Comparison of ENCODE assay signal across 8 mouse cellular contexts in genomic region chr5:65538121-65538520, GRCm38 (mm10). TPM values are rescaled to one million over a fixed set of nuclear protein-coding genes. Genes with fewer than 3 reads are reported as not detected.
DNase-seq lines count a peak whose midpoint lies in the region; ATAC-seq and TF ChIP-seq lines count a peak whose summit lies in the region.

No protein-coding gene starts in this region.

- no peak for TF ChIP-seq CTCF in bone marrow macrophage, adult 2 months (IDR thresholded peaks at IDR 0.05; ENCODE audit: low read depth, low read length)

- WGBS in kidney, embryonic 14.5 days, result 1% methylated on average over 4 of the region's 4 CpGs
- WGBS in hindbrain, embryonic 12.5 days, result 3% methylated on average over 4 of the region's 4 CpGs
- WGBS in midbrain, embryonic 14.5 days, result under 1% methylated on average over 4 of the region's 4 CpGs

- peak overlapping the region; percentile 95 for H3K9ac ChIP-seq in kidney, embryonic 14.5 days (ENCODE audit: low read depth, low read length)
- H3K9ac ChIP-seq in hindbrain, embryonic 12.5 days, result peak overlapping the region; percentile 97
- H3K9ac ChIP-seq in midbrain, embryonic 14.5 days (replicated peaks; ENCODE audit: low read length), result peak overlapping the region; percentile 94

- no peak for TF ChIP-seq POLR2A in bone marrow macrophage, adult 2 months (IDR thresholded peaks at IDR 0.05; ENCODE audit: borderline replicate concordance, low read depth, low read length)

- no peak for DNase-seq in kidney, postnatal 14 days
- DNase-seq in midbrain, embryonic 14.5 days, result peak; percentile 7
- no peak for DNase-seq in adrenal gland, adult (ENCODE audit: inconsistent age in 2 of 2, low spot score in 1 of 2)
- DNase-seq in ovary, postnatal 36 days (ENCODE audit: low spot score), result no peak

- peak overlapping the region; percentile 99 for H3K27ac ChIP-seq in kidney, embryonic 14.5 days (ENCODE audit: low read depth, low read length)
- peak overlapping the region; percentile 85 for H3K27ac ChIP-seq in bone marrow macrophage, adult 2 months (ENCODE audit: insufficient read depth, low read depth, low read length)
- peak overlapping the region; percentile 100 for H3K27ac ChIP-seq in hindbrain, embryonic 12.5 days
- H3K27ac ChIP-seq in midbrain, embryonic 14.5 days (replicated peaks; ENCODE audit: low read depth, low read length), result peak overlapping the region; percentile 98

- H3K4me1 ChIP-seq in kidney, embryonic 14.5 days (ENCODE audit: control insufficient read depth, insufficient read depth, low read length), result peaks cover 4% of the 10 kb centered on the region
- peaks cover 5% of the 10 kb centered on the region for H3K4me1 ChIP-seq in bone marrow macrophage, adult 2 months (ENCODE audit: control insufficient read depth, insufficient read depth, low read length)
- H3K4me1 ChIP-seq in hindbrain, embryonic 12.5 days, result peaks cover 12% of the 10 kb centered on the region
- peaks cover 15% of the 10 kb centered on the region for H3K4me1 ChIP-seq in midbrain, embryonic 14.5 days (ENCODE audit: control insufficient read depth, insufficient read depth, low read length)

- ATAC-seq in kidney, embryonic 14.5 days (ENCODE audit: low FRiP score, low TSS enrichment), result no peak
- no peak for ATAC-seq in hindbrain, embryonic 12.5 days (ENCODE audit: low FRiP score)
- no peak for ATAC-seq in midbrain, embryonic 14.5 days (ENCODE audit: low FRiP score, low TSS enrichment)
- no peak for ATAC-seq in inflammation-experienced regulatory T-cells, adult 6 months

- peak overlapping the region; percentile 86 for H3K4me3 ChIP-seq in kidney, embryonic 14.5 days (ENCODE audit: low read length)
- peak overlapping the region; percentile 97 for H3K4me3 ChIP-seq in bone marrow macrophage, adult 2 months (ENCODE audit: insufficient read depth, low read length)
- peak overlapping the region; percentile 95 for H3K4me3 ChIP-seq in hindbrain, embryonic 12.5 days
- H3K4me3 ChIP-seq in midbrain, embryonic 14.5 days (replicated peaks; ENCODE audit: low read depth, low read length), result peak overlapping the region; percentile 88

- H3K27me3 ChIP-seq in kidney, embryonic 14.5 days (ENCODE audit: control insufficient read depth, insufficient read depth, low read length), result no peaks in the 10 kb centered on the region
- no peaks in the 10 kb centered on the region for H3K27me3 ChIP-seq in hindbrain, embryonic 12.5 days
- no peaks in the 10 kb centered on the region for H3K27me3 ChIP-seq in midbrain, embryonic 14.5 days (ENCODE audit: control insufficient read depth, insufficient read depth, low read length)

- peak overlapping the region; percentile 44 for H3K4me2 ChIP-seq in kidney, embryonic 14.5 days (replicated peaks; ENCODE audit: low read depth, low read length)
- peak overlapping the region; percentile 58 for H3K4me2 ChIP-seq in hindbrain, embryonic 12.5 days (replicated peaks)
- H3K4me2 ChIP-seq in midbrain, embryonic 14.5 days (ENCODE audit: low read length), result peak overlapping the region; percentile 73

- H3K36me3 ChIP-seq in kidney, embryonic 14.5 days (ENCODE audit: control insufficient read depth, insufficient read depth, low read length), result no peaks in the 10 kb centered on the region
- no peaks in the 10 kb centered on the region for H3K36me3 ChIP-seq in hindbrain, embryonic 12.5 days
- no peaks in the 10 kb centered on the region for H3K36me3 ChIP-seq in midbrain, embryonic 14.5 days (ENCODE audit: control insufficient read depth, insufficient read depth, low read length)

- H3K9me3 ChIP-seq in kidney, embryonic 14.5 days (ENCODE audit: control insufficient read depth, low read length), result no peaks in the 10 kb centered on the region
- H3K9me3 ChIP-seq in hindbrain, embryonic 12.5 days (replicated peaks), result no peaks in the 10 kb centered on the region
- H3K9me3 ChIP-seq in midbrain, embryonic 14.5 days (ENCODE audit: control insufficient read depth, low read length), result no peaks in the 10 kb centered on the region

RNA-seq across cellular contexts. Expression of gene Ube2k, which starts 1.1 kb away (rescaled TPM):
- 154 and 186 TPM in 2 replicates for polyA plus RNA-seq in kidney, embryonic 14.5 days (2014; fragmentation: Nextera tagmentation; extraction: Ambion mirVana)
- polyA plus RNA-seq in bone marrow macrophage, adult 2 months (2012; ENCODE audit: insufficient read depth, insufficient read length, missing spikeins), result 127 and 130 TPM in 2 replicates
- polyA plus RNA-seq in hindbrain, embryonic 12.5 days (2016; fragmentation: Nextera tagmentation; extraction: Ambion mirVana), result 192 and 193 TPM in 2 replicates
- polyA plus RNA-seq in midbrain, embryonic 14.5 days (2014; fragmentation: Nextera tagmentation; extraction: Ambion mirVana), result 155 and 182 TPM in 2 replicates
- polyA plus RNA-seq in inflammation-experienced regulatory T-cells, adult 6 months (2017; shearing (Covaris generic)), result 100 to 1,000 TPM in 2 of 3 experiments, 10 to 100 TPM in 1; 97.7 to 133 (median 119) TPM

RNA-seq across cellular contexts. Expression of gene Smim14, which starts 1.1 kb away (rescaled TPM):
- 83.9 and 91.6 TPM in 2 replicates for polyA plus RNA-seq in kidney, embryonic 14.5 days (2014; fragmentation: Nextera tagmentation; extraction: Ambion mirVana)
- polyA plus RNA-seq in bone marrow macrophage, adult 2 months (2012; ENCODE audit: insufficient read depth, insufficient read length, missing spikeins), result 232 and 266 TPM in 2 replicates
- polyA plus RNA-seq in hindbrain, embryonic 12.5 days (2016; fragmentation: Nextera tagmentation; extraction: Ambion mirVana), result 154 and 157 TPM in 2 replicates
- 196 and 212 TPM in 2 replicates for polyA plus RNA-seq in midbrain, embryonic 14.5 days (2014; fragmentation: Nextera tagmentation; extraction: Ambion mirVana)
- 100 to 1,000 TPM in 2 of 3 experiments, 10 to 100 TPM in 1; 54.0 to 162 (median 147) TPM for polyA plus RNA-seq in inflammation-experienced regulatory T-cells, adult 6 months (2017; shearing (Covaris generic))

RNA-seq across cellular contexts. Expression of gene Gm43552, which starts 45.5 kb away (rescaled TPM):
- not detected in 2 replicates for polyA plus RNA-seq in kidney, embryonic 14.5 days (2014; fragmentation: Nextera tagmentation; extraction: Ambion mirVana)
- not detected in 2 replicates for polyA plus RNA-seq in bone marrow macrophage, adult 2 months (2012; ENCODE audit: insufficient read depth, insufficient read length, missing spikeins)
- polyA plus RNA-seq in hindbrain, embryonic 12.5 days (2016; fragmentation: Nextera tagmentation; extraction: Ambion mirVana), result not detected in 2 replicates
- 3.0 TPM in 1 of 2 replicates, not detected in the other for polyA plus RNA-seq in midbrain, embryonic 14.5 days (2014; fragmentation: Nextera tagmentation; extraction: Ambion mirVana)
- polyA plus RNA-seq in inflammation-experienced regulatory T-cells, adult 6 months (2017; shearing (Covaris generic)), result not detected
